Mouse (Mus musculus): ENCODE measurements around the gene Phldb2.

DNA sequence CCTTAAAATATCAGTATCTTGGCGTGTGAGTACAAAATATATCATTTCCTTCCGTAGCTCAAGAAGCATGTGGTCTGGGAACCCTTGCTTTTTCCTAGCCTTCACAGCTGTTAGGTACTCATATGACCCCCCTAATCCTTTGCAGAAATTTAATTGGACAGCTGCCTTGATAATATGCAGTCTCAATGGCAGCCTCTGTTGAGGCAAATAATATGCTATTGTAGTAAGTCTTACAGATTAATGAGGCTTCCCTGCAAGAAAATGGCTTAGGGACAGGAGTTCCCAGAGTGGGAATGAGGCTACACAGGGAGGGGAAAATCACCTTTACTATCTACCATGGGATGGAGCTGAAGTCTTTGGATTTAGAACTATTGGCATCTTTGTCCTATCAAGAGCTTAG is 16.9 kb downstream of the Phldb2 start:
- no peak for TF ChIP-seq POLR2A (IDR thresholded peaks at IDR 0.05; ENCODE audit: low read depth, low read length)
- TF ChIP-seq CTCF (conservative IDR thresholded peaks at IDR 0.05 in 1 of 2, IDR thresholded peaks at IDR 0.05 in 1 of 2; ENCODE audit: low read depth in 2 of 2, low read length in 2 of 2), result no peak
- no peak for TF ChIP-seq UBTF (IDR thresholded peaks at IDR 0.05; ENCODE audit: low read depth, low read length)
- TF ChIP-seq ETS1 (conservative IDR thresholded peaks at IDR 0.05; ENCODE audit: low read depth, low read length), result no peak
- TF ChIP-seq MEF2A (IDR thresholded peaks at IDR 0.05; ENCODE audit: borderline replicate concordance, low read depth, low read length), result no peak
